Mouse (Mus musculus) mature B cell (primary cell): ENCODE measurements around the gene Mef2a.

Source experiments
- in situ Hi-C: fragments of 300-500 bp; cut with MboI; formaldehyde crosslinking; loops from 2 replicates; pipeline ENCODE4 v1.14.3; 2019

Mef2a gene

GRCm38 (mm10) chr7:67372729-67373583 is at the start of gene Mef2a:
Mef2a (minus strand) TSS chr7:67372858.
- in situ Hi-C loops: loop anchor here (10.0 to 25.0 kb wide), 2 partner anchors 136 to 272 kb away; partner anchors contain the start of genes Lrrc28 and Ttc23

GRCm38 (mm10) chr7:67421476-67422186 is 49.0 kb upstream of the Mef2a start:
- in situ Hi-C loops: no loop called here

DNA sequence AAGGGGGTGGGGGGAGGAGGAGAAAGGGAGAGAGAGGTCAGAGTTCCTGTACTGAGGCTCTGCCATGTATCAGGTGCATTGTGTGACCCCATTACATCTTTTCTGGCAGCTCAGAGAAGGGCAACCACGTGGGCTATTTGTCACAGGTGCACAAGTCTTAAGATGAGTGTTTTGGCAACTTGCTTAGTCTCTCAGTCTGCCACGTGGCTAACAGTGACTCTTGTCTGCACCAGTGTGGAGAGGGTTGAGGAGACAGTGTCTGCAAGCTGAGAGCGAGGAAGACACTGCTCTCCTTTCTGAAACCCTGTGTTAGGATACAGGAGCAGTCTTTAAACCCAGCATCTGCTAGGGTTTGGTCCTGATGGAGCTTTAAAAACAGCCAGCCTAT is 48.4 kb upstream of the Mef2a start:
- in situ Hi-C loops: no loop called here

GRCm38 (mm10) chr7:67419591-67420314 is 47.1 kb upstream of the Mef2a start:
- in situ Hi-C loops: no loop called here

GRCm38 (mm10) chr7:67418122-67418521 is 45.5 kb upstream of the Mef2a start:
- in situ Hi-C loops: no loop called here

GRCm38 (mm10) chr7:67414766-67415165 is 42.1 kb upstream of the Mef2a start:
- in situ Hi-C loops: no loop called here

GRCm38 (mm10) chr7:67412686-67413085 is 40.0 kb upstream of the Mef2a start:
- in situ Hi-C loops: no loop called here

DNA sequence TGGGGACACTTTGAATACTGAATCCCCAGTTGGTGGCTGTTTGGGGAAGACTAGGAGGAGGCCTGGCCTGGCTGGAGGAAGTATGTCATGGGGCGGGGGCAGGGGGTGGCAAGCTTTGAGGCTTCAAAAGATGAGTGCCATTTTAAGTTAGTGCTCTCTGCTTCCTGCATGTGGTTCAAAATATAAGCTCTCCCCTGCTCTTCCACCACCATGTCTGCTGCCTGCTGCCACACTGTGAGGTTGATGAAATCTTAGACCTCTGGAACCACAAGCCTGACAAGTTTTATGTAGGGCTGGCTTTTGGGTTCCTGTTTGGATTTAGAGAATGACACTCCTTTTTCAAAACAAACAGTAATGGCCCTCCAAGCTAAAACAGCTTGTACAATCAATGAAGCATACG is 34.4 kb upstream of the Mef2a start:
- in situ Hi-C loops: no loop called here

- in situ Hi-C loops: no loop called here
These were observed 31.5 kb upstream of the Mef2a start for GRCm38 (mm10) chr7:67404176-67404575.

DNA sequence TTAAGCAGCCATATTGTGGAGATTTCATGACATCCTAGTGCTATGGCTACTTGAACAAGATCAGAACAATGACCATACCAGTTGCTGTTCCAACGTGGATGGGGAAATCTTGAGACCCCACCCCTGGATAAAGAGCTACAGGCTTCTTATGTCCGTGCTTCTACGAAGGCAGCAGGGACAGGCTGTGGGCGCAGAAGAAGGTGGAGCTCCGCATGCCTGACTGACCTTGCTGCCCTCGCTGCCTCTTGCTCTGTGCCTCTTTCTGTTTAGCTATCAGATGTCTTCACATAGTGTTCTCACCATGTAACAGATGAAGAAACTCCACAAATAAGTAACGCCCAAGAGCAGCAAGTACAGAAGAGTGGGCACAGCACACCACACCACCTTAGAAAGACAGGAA is 29.7 kb upstream of the Mef2a start:
- in situ Hi-C loops: no loop called here

GRCm38 (mm10) chr7:67401379-67401778 is 28.7 kb upstream of the Mef2a start:
- in situ Hi-C loops: no loop called here

GRCm38 (mm10) chr7:67390760-67391159 is 18.1 kb upstream of the Mef2a start:
- in situ Hi-C loops: no loop called here

GRCm38 (mm10) chr7:67390095-67390494 is 17.4 kb upstream of the Mef2a start:
- in situ Hi-C loops: no loop called here

DNA sequence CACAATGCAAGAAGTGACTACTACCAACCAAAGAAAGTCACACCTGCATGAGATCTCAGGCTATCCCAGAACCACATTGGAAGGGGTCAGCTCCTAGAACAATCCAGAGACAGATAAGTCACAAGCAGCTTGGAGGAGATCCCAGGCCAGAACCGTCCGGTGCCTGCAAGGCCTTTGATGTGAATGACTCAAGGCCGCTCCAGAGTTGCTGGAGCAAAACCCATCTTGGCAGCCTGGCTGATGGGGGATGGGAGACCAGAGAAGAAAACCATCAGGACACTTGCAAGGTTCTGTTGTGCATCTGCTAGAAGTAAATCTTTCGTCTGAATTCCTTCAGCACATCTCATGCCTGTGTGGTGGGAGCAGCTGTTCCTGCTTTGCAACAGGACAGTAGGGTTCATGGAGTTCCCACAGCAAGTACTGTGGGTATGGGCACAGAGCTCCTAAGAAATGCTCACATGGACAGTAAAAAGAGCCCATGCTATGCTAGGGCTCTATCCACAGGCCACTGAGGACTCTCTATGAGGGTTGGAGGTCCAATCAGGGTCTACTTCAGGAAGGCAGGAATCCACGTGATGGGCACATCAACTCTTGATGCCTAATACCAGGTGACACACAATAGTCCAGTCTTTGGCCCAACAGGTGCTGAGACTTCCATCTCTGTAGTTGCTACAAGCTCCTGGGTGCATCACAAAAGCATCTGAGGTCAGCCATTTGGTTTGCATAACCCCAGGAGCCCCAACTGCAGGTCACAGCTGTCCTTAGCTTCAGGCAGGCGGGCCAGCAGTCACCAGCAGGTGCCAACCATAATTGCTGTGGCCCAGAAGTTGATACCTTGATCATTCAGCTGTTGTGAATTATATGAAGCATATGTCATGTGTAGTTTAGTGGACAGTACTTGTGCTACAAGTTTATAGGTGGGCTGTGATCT is 12.5 kb upstream of the Mef2a start:
- in situ Hi-C loops: no loop called here

- in situ Hi-C loops: no loop called here
These were observed 7.8 kb upstream of the Mef2a start for GRCm38 (mm10) chr7:67380174-67381129.

GRCm38 (mm10) chr7:67376796-67377195 is 4.1 kb upstream of the Mef2a start:
- in situ Hi-C loops: loop anchor here (10.0 kb wide), 1 partner anchor 268 kb away; the partner anchor contains the start of genes Lrrc28 and Ttc23

GRCm38 (mm10) chr7:67373975-67374374 is 1.3 kb upstream of the Mef2a start:
- in situ Hi-C loops: loop anchor here (10.0 to 25.0 kb wide), 2 partner anchors 137 to 271 kb away; partner anchors contain the start of genes Lrrc28 and Ttc23

GRCm38 (mm10) chr7:67373584-67373960 is 914 bp upstream of the Mef2a start:
- in situ Hi-C loops: loop anchor here (10.0 to 25.0 kb wide), 2 partner anchors 136 to 271 kb away; partner anchors contain the start of genes Lrrc28 and Ttc23

DNA sequence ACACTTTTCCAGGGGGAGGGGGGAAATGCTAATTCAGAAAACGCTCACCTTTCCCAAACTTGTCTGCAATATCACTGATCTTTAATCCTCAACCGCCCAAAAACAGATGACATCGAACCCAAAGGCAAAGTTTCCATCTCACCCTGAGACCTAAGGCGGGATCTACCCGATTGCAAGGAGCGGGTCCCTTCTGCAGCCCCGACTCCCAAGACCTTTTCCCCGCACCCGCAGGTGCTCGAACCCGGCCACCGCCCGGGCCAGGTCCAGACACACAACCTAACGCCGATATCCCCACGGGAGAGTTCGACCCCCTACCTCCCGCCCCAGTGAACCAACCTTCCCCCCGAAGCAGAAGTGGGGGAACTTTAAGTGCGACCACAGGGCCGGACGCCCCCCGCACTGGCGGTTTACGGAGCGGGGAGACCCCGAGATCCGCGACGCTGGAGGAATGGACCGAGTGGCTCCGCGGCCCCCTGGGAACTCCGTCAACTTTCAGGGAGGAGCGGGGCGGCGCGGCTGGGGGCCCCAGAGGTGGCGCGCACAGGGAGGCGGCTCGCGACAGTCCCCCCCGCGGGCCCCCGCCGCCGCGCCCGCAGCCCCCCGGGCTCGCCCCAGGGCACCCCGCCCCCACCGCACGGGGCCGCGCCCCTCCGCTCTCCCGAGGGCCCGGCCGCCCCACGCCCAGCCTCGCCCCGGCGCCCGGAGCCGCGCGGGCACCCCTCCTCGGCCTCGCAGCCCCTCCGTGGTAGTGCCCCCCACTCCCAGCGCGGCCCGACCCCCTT is 576 bp downstream of the Mef2a start:
- in situ Hi-C loops: loop anchor here (10.0 to 25.0 kb wide), 2 partner anchors 135 to 273 kb away; partner anchors contain the start of genes Lrrc28 and Ttc23
